Mouse (Mus musculus): ENCODE measurements around the gene Znrf1. TPM values are rescaled to one million over a fixed set of nuclear protein-coding genes. Genes with fewer than 3 reads are reported as not detected.
"Not testable (repeated sequence)": the region's sequence is repeated elsewhere in the genome, so short reads cannot be mapped to it uniquely, and the experiment has no call there.

Gene Znrf1
- polyA plus RNA-seq (2014; fragmentation: Nextera tagmentation; extraction: Ambion mirVana): 39.4 and 51.6 TPM in 2 replicates

DNA sequence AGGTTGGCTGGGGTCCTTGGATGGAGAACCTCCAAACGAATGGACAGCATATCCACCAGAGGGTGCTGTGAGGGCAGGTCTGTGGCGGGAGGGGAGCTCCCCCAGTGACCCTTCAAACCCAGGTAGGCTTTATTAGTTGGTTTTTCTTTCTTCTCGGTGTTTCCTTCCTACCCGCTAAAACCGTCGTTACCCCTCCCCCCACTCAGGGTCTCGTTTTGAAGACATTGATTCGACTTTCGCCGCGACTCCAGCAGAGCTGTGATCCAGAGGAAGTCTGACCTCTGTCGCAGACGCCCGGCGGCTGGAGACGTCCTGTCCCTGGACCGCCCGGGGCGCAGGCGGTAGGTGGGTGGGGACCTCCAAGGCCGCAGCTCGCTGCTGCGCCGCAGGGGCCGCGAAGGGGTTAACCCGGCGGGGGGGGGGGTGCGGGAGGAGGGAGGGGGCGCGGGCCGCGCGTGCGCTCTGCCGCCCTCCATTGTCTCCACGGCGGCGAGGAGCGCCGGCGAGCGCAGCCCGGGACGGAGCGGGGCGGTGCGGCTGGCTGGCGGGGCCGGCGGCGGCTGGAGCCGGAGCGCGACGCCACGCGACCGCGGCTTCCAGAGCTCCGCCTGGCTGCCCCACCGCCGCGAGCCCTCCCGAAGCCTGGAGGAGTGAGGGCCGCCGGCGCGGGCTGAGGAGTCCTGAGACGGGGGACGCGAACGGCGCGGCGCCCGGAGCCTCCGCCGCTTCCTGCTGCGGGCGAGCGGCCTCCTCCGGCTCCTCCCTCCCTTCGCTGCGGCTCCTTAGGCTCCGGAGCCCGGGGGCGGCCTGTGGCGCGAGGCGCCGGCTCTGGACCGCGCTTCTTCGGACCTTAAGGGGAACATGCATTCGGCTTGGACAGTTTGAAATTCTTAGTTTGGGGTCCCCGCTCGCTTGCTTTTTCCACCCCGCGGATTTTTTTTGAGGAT is at the start of gene Znrf1:
Gene Znrf1, plus strand, starts transcription at position 67 of the 947 bp plus-strand sequence.
- WGBS: under 1% methylated on average over 44 of the region's 100 CpGs

GRCm38 (mm10) chr8:111490034-111490591 is 45.8 kb upstream of the Znrf1 start:
- Histone ChIP-seq H3K9me3 (ENCODE audit: low read depth, low read length) (no peaks in the 10 kb centered on the region), H3K27me3 (ENCODE audit: insufficient read depth, low read length) (no peaks in the 10 kb centered on the region), H3K36me3 (ENCODE audit: insufficient read depth) (peaks cover 20% of the 10 kb centered on the region), H3K27ac (ENCODE audit: low read depth) (no peak overlapping the region), H3K4me2 (no peak overlapping the region), H3K9ac (no peak overlapping the region), H3K4me1 (ENCODE audit: insufficient read depth) (no peaks in the 10 kb centered on the region), H3K4me3 (ENCODE audit: low read depth, low read length) (no peak overlapping the region)
- DNase-seq: no peak
- no peak for ATAC-seq (ENCODE audit: insufficient read depth)
- WGBS: 87% methylated on average over 10 of the region's 10 CpGs
- TF ChIP-seq CTCF (IDR thresholded peaks at IDR 0.05; ENCODE audit: low read depth): no peak

More for the DNA sequence above, at the start of gene Znrf1:
- Histone ChIP-seq H3K27me3 (ENCODE audit: insufficient read depth, low read length) (no peaks in the 10 kb centered on the region), H3K9ac (peak within 1 kb of the TSS; percentile 93), H3K4me1 (ENCODE audit: insufficient read depth) (0 out of 2 replicates have a peak, but pooled peaks cover 5% of the 10 kb centered on the region), H3K4me2 (peak within 1 kb of the TSS; percentile 82), H3K27ac (ENCODE audit: low read depth) (peak within 1 kb of the TSS; percentile 94), H3K36me3 (ENCODE audit: insufficient read depth) (no peaks in the 10 kb centered on the region; the same call in 1 of the 2 replicates), H3K4me3 (ENCODE audit: low read depth, low read length) (peak within 1 kb of the TSS; percentile 90), H3K9me3 (ENCODE audit: low read depth, low read length) (no peaks in the 10 kb centered on the region)
- DNase-seq: peak; percentile 90
- peak; percentile 67 for TF ChIP-seq CTCF (IDR thresholded peaks at IDR 0.05; ENCODE audit: low read depth)
- ATAC-seq (ENCODE audit: insufficient read depth): peak; percentile 96

DNA sequence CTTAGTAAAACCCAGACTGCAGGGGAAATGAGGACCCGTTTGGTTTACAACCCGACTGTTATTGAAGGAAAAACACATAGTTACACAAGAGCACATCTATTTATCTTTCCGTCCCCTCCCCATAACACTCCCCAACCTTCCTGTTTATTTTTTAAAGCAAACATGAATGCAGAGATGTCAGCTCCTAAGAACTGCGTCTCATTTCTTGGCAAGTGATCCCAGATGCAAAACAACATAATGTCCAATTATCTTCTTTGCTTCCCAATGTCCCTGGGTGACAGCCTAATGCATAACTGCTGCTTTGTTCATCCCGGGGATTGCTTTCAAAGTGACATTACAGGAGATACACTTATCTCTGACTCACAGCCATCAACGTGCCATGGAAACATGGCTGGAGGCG is 44.7 kb upstream of the Znrf1 start:
- H3K27ac ChIP-seq (ENCODE audit: low read depth): no peak overlapping the region
- H3K4me1 ChIP-seq (ENCODE audit: insufficient read depth): no peaks in the 10 kb centered on the region
- peaks cover 19% of the 10 kb centered on the region; the same call in 1 of the 2 replicates for H3K36me3 ChIP-seq (ENCODE audit: insufficient read depth)
- no peak overlapping the region for H3K9ac ChIP-seq
- DNase-seq: peak; percentile 64
- H3K4me3 ChIP-seq (ENCODE audit: low read depth, low read length): no peak overlapping the region
- TF ChIP-seq CTCF (IDR thresholded peaks at IDR 0.05; ENCODE audit: low read depth): no peak
- 46% methylated on average over 7 of the region's 7 CpGs for WGBS
- H3K27me3 ChIP-seq (ENCODE audit: insufficient read depth, low read length): no peaks in the 10 kb centered on the region
- ATAC-seq (ENCODE audit: insufficient read depth): no peak; the same call in 1 of the 2 replicates
- no peak overlapping the region for H3K4me2 ChIP-seq
- no peaks in the 10 kb centered on the region for H3K9me3 ChIP-seq (ENCODE audit: low read depth, low read length)

GRCm38 (mm10) chr8:111492508-111492907 is 43.4 kb upstream of the Znrf1 start:
- Histone ChIP-seq H3K9ac (no peak overlapping the region), H3K36me3 (ENCODE audit: insufficient read depth) (peaks cover 24% of the 10 kb centered on the region; the same call in 1 of the 2 replicates), H3K27ac (ENCODE audit: low read depth) (no peak overlapping the region), H3K27me3 (ENCODE audit: insufficient read depth, low read length) (no peaks in the 10 kb centered on the region), H3K4me1 (ENCODE audit: insufficient read depth) (no peaks in the 10 kb centered on the region), H3K9me3 (ENCODE audit: low read depth, low read length) (no peaks in the 10 kb centered on the region), H3K4me2 (no peak overlapping the region), H3K4me3 (ENCODE audit: low read depth, low read length) (no peak overlapping the region)
- ATAC-seq (ENCODE audit: insufficient read depth) (no peak), DNase-seq (no peak)
- TF ChIP-seq CTCF (IDR thresholded peaks at IDR 0.05; ENCODE audit: low read depth): no peak
- WGBS: 84% methylated on average over 9 of the region's 9 CpGs

- H3K4me1 ChIP-seq (ENCODE audit: insufficient read depth): no peaks in the 10 kb centered on the region
- H3K27ac ChIP-seq (ENCODE audit: low read depth): no peak overlapping the region
- no peak for TF ChIP-seq CTCF (IDR thresholded peaks at IDR 0.05; ENCODE audit: low read depth)
- DNase-seq: no peak
- no peaks in the 10 kb centered on the region for H3K27me3 ChIP-seq (ENCODE audit: insufficient read depth, low read length)
- H3K36me3 ChIP-seq (ENCODE audit: insufficient read depth): peaks cover 30% of the 10 kb centered on the region; the same call in 1 of the 2 replicates
- 89% methylated on average over 3 of the region's 3 CpGs for WGBS
- no peak overlapping the region for H3K4me2 ChIP-seq
- H3K4me3 ChIP-seq (ENCODE audit: low read depth, low read length): no peak overlapping the region
- no peak for ATAC-seq (ENCODE audit: insufficient read depth)
- H3K9ac ChIP-seq: no peak overlapping the region
- no peaks in the 10 kb centered on the region for H3K9me3 ChIP-seq (ENCODE audit: low read depth, low read length)
These were observed 42.7 kb upstream of the Znrf1 start for GRCm38 (mm10) chr8:111493176-111493575.

GRCm38 (mm10) chr8:111496326-111496725 is 39.6 kb upstream of the Znrf1 start:
- peaks cover 42% of the 10 kb centered on the region; the same call in 1 of the 2 replicates for H3K36me3 ChIP-seq (ENCODE audit: insufficient read depth)
- no peak for TF ChIP-seq CTCF (IDR thresholded peaks at IDR 0.05; ENCODE audit: low read depth)
- H3K27me3 ChIP-seq (ENCODE audit: insufficient read depth, low read length): no peaks in the 10 kb centered on the region
- H3K4me3 ChIP-seq (ENCODE audit: low read depth, low read length): no peak overlapping the region
- ATAC-seq (ENCODE audit: insufficient read depth) (no peak), DNase-seq (peak; percentile 10)
- H3K4me2 ChIP-seq: no peak overlapping the region
- no peaks in the 10 kb centered on the region for H3K4me1 ChIP-seq (ENCODE audit: insufficient read depth)
- 82% methylated on average over 7 of the region's 7 CpGs for WGBS
- no peaks in the 10 kb centered on the region for H3K9me3 ChIP-seq (ENCODE audit: low read depth, low read length)
- H3K9ac ChIP-seq: no peak overlapping the region
- H3K27ac ChIP-seq (ENCODE audit: low read depth): no peak overlapping the region

- H3K36me3 ChIP-seq (ENCODE audit: insufficient read depth): peaks cover 41% of the 10 kb centered on the region; the same call in 1 of the 2 replicates
- H3K9me3 ChIP-seq (ENCODE audit: low read depth, low read length); H3K27me3 ChIP-seq (ENCODE audit: insufficient read depth, low read length); H3K9ac ChIP-seq; ATAC-seq (ENCODE audit: insufficient read depth); H3K4me2 ChIP-seq; H3K27ac ChIP-seq (ENCODE audit: low read depth); DNase-seq; H3K4me1 ChIP-seq (ENCODE audit: insufficient read depth); H3K4me3 ChIP-seq (ENCODE audit: low read depth, low read length): not testable (repeated sequence)
- 78% methylated on average over 4 of the region's 6 CpGs for WGBS
These were observed 37.6 kb upstream of the Znrf1 start for GRCm38 (mm10) chr8:111498249-111498648.

Data from lung, embryonic 14.5 days (tissue).